In the genomic region with DNA sequence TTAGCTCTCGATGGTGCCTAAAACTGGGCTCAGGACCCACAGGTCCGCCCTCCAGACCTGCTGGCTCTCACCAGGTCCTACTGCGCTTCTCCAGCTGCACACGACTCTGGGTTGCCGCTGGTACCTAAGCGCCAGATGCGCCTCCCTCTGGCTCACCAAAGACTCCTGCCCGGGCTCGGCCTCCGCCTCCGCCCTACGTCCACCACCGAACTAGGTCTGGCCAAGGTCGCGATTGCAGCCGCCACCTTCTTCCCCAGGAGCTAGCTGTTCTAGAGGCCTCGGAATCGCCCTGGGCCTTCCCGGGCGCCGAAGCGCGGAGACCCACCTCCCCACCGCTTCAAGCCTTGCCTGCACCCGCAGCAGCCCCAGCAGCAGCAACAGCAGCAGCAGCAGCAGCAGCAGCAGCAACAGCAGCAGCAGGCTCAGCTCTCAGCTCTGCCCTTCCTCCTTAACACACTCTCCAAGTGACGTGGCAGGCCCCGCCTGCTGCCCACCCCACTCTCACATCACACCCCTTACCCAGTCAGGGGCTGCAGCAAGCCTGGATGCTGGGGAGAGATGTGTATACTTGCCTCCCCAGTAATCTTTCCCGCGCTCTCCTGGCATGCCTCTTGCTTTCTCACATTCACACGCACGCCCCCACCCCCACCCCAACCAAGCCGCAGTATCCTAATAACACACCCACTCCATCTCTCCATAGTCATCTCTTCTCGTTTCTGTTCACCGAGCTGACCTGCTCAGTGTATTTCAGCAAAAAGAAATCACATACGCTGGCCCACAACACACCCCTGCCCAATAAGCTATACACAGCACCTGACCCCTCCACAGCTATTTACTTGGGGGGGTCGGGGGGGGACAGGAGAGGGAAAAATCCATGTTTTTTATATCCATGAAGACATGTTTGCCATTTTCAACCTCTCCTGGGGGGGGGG, we compare ENCODE assay signal across 7 mouse cellular contexts. TPM values are rescaled to one million over a fixed set of nuclear protein-coding genes. Genes with fewer than 3 reads are reported as not detected.
DNase-seq lines count a peak whose midpoint lies in the region; ATAC-seq and TF ChIP-seq lines count a peak whose summit lies in the region.

Gene Kcna6, minus strand, starts transcription at position 464 of the 932 bp plus-strand sequence.

- peaks cover 26% of the 10 kb centered on the region for H3K27me3 ChIP-seq in lung, embryonic 16.5 days (ENCODE audit: control insufficient read depth, insufficient read depth, low read depth, low read length)
- peaks cover 19% of the 10 kb centered on the region for H3K27me3 ChIP-seq in embryonic facial prominence, embryonic 14.5 days (replicated peaks; ENCODE audit: control insufficient read depth, insufficient read depth, low read length)
- H3K27me3 ChIP-seq in hindbrain, postnatal 0 days (ENCODE audit: insufficient read depth, low read length): no peaks in the 10 kb centered on the region

- H3K4me3 ChIP-seq in lung, embryonic 16.5 days (ENCODE audit: low read length): peak within 1 kb of the TSS; percentile 53
- peak within 1 kb of the TSS; percentile 61 for H3K4me3 ChIP-seq in embryonic facial prominence, embryonic 14.5 days (ENCODE audit: low read depth, low read length)
- peak within 1 kb of the TSS; percentile 61 for H3K4me3 ChIP-seq in hindbrain, postnatal 0 days (ENCODE audit: low read length)

- no peak within 1 kb of the TSS for H3K27ac ChIP-seq in lung, embryonic 16.5 days (ENCODE audit: low read length)
- peak within 1 kb of the TSS; percentile 52 for H3K27ac ChIP-seq in embryonic facial prominence, embryonic 14.5 days (replicated peaks; ENCODE audit: low read depth, low read length)
- H3K27ac ChIP-seq in hindbrain, postnatal 0 days: peak within 1 kb of the TSS; percentile 80

- TF ChIP-seq CTCF in hindbrain, postnatal 0 days (IDR thresholded peaks at IDR 0.05; ENCODE audit: low read depth): no peak

- no peaks in the 10 kb centered on the region for H3K9me3 ChIP-seq in lung, embryonic 16.5 days (ENCODE audit: control insufficient read depth, low read length)
- no peaks in the 10 kb centered on the region for H3K9me3 ChIP-seq in embryonic facial prominence, embryonic 14.5 days (ENCODE audit: control insufficient read depth, low read length)
- no peaks in the 10 kb centered on the region for H3K9me3 ChIP-seq in hindbrain, postnatal 0 days (ENCODE audit: low read length)

- peak within 1 kb of the TSS; percentile 52 for H3K9ac ChIP-seq in lung, embryonic 16.5 days (ENCODE audit: low read length)
- peak within 1 kb of the TSS; percentile 68 for H3K9ac ChIP-seq in embryonic facial prominence, embryonic 14.5 days (ENCODE audit: low read depth, low read length)
- peak within 1 kb of the TSS; percentile 65 for H3K9ac ChIP-seq in hindbrain, postnatal 0 days (replicated peaks; ENCODE audit: low read length)

- H3K36me3 ChIP-seq in lung, embryonic 16.5 days (ENCODE audit: control insufficient read depth, insufficient read depth, low read length): no peaks in the 10 kb centered on the region
- H3K36me3 ChIP-seq in embryonic facial prominence, embryonic 14.5 days (ENCODE audit: control insufficient read depth, insufficient read depth, low read length): no peaks in the 10 kb centered on the region
- H3K36me3 ChIP-seq in hindbrain, postnatal 0 days (ENCODE audit: insufficient read depth, low read length): no peaks in the 10 kb centered on the region

- 2% methylated on average over 34 of the region's 36 CpGs for WGBS in lung, embryonic 16.5 days
- 3% methylated on average over 31 of the region's 36 CpGs for WGBS in embryonic facial prominence, embryonic 14.5 days
- WGBS in hindbrain, postnatal 0 days: 3% methylated on average over 36 of the region's 36 CpGs

- peak; percentile 68 for ATAC-seq in lung, embryonic 16.5 days (ENCODE audit: low read depth)
- peak; percentile 91 for ATAC-seq in embryonic facial prominence, embryonic 14.5 days (ENCODE audit: low read depth)
- ATAC-seq in hindbrain, postnatal 0 days: peak; percentile 95

- no peaks in the 10 kb centered on the region; the same call in 1 of the 2 replicates for H3K4me1 ChIP-seq in lung, embryonic 16.5 days (replicated peaks; ENCODE audit: control insufficient read depth, insufficient read depth, low read length)
- H3K4me1 ChIP-seq in embryonic facial prominence, embryonic 14.5 days (ENCODE audit: control insufficient read depth, insufficient read depth, low read length): 0 out of 2 replicates have a peak, but pooled peaks cover 5% of the 10 kb centered on the region
- peaks cover 18% of the 10 kb centered on the region for H3K4me1 ChIP-seq in hindbrain, postnatal 0 days (ENCODE audit: insufficient read depth, low read length)

- DNase-seq in lung, postnatal 4 days: no peak
- peak; percentile 82 for DNase-seq in embryonic facial prominence, embryonic 14.5 days (ENCODE audit: low spot score)
- peak; percentile 87 for DNase-seq in hindbrain, postnatal 0 days (ENCODE audit: low spot score)
- DNase-seq in liver: peak; percentile 11
- peak; percentile 29 to 36 for DNase-seq in right cerebral cortex, postnatal 36 days (ENCODE audit: low spot score in 2 of 2)
- DNase-seq in urinary bladder, adult 2 months (ENCODE audit: low spot score): no peak

- H3K4me2 ChIP-seq in lung, embryonic 16.5 days (ENCODE audit: low read depth, low read length): peak within 1 kb of the TSS; percentile 88
- peak within 1 kb of the TSS; percentile 95 for H3K4me2 ChIP-seq in embryonic facial prominence, embryonic 14.5 days (ENCODE audit: low read depth, low read length)
- peak within 1 kb of the TSS; percentile 86 for H3K4me2 ChIP-seq in hindbrain, postnatal 0 days (ENCODE audit: low read depth, low read length)

RNA-seq across cellular contexts. Expression of gene Kcna6, which starts in this region (rescaled TPM):
- 1.6 TPM in 2 replicates for polyA plus RNA-seq in lung, embryonic 16.5 days (2015; fragmentation: Nextera tagmentation; extraction: Ambion mirVana)
- 9.4 and 9.9 TPM in 2 replicates for polyA plus RNA-seq in embryonic facial prominence, embryonic 14.5 days (2014; fragmentation: Nextera tagmentation; extraction: Ambion mirVana)
- total RNA-seq in hindbrain, postnatal 0 days (2014; rRNA removed): 66.4 and 67.5 TPM in 2 replicates
- polyA plus RNA-seq in hindbrain, postnatal 0 days (2015; fragmentation: Nextera tagmentation; extraction: Ambion mirVana): 23.6 TPM in 2 replicates
- polyA plus RNA-seq in urinary bladder, adult 2 months (2012; rRNA removed): 4.2 and 4.8 TPM in 2 replicates

Comparison
In these comparisons a context has a peak if more than half of its experiments do, and no peak if none do; other contexts are left out.
1. DNase-seq: peak in embryonic facial prominence, embryonic 14.5 days (single experiment), hindbrain, postnatal 0 days (single experiment), liver (single experiment) and right cerebral cortex, postnatal 36 days (2 of 2); none in lung, postnatal 4 days (0 of 2) and urinary bladder, adult 2 months (single experiment).
2. Peak in every context shown above with its lines, with median percentiles within 50 percentile points of each other: ATAC-seq, H3K4me2 ChIP-seq, H3K4me3 ChIP-seq and H3K9ac ChIP-seq.